Mouse (Mus musculus): ENCODE data around the gene Fndc7.

GRCm38 (mm10) chr3:108815631-108816030 lies 74.2 kb downstream of the Fndc7 start:
- TF ChIP-seq CTCF (IDR thresholded peaks at IDR 0.05; ENCODE audit: insufficient read depth, low read length): no peak
- no peak for TF ChIP-seq POLR2A (IDR thresholded peaks at IDR 0.05; ENCODE audit: borderline replicate concordance, extremely low read depth, low read depth, low read length)
